Mouse (Mus musculus): Measurements from ENCODE around the gene Ptprg. TPM values are rescaled to one million over a fixed set of nuclear protein-coding genes. Genes with fewer than 3 reads are reported as not detected.
"Not testable (repeated sequence)": the region's sequence is repeated elsewhere in the genome, so short reads cannot be mapped to it uniquely, and the experiment has no call there.

The Ptprg gene
- total and polyA plus RNA-seq, 3 experiments = not detected

DNA sequence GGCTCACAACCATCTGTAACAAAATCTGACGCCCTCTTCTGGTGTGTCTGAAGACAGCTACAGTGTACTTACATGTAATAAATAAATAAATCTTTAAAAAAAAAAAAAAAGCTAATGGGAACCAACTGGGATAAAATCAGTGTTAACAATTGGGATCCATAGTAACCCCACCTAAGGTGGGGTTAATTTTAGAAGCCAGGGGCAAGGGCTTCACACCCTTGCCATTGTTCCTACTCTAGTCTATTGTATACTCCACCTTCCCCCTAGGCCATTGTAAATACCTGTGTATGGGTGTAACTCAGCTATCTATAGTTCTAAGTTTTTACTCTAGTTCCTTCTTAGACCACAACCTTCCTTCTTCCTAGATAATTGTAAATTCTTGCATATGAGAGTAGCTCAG lies 411.0 kb downstream of the Ptprg start:
- H3K27me3 ChIP-seq (ENCODE audit: control insufficient read depth in 1 of 2, insufficient read depth in 2 of 2, low read length in 2 of 2); DNase-seq (ENCODE audit: low read depth, low spot score); H3K4me1 ChIP-seq (ENCODE audit: control insufficient read depth in 1 of 2, insufficient read depth in 2 of 2, low read length in 2 of 2); H3K9me3 ChIP-seq (replicated peaks; ENCODE audit: insufficient read depth, low read length); H3K9ac ChIP-seq (ENCODE audit: control insufficient read depth, low read depth, low read length, poor library complexity, severe bottlenecking); H3K36me3 ChIP-seq (ENCODE audit: control insufficient read depth in 1 of 2, insufficient read depth in 2 of 2, low read length in 2 of 2); H3K79me2 ChIP-seq (ENCODE audit: control insufficient read depth, insufficient read depth, low read length, poor library complexity); H3K27ac ChIP-seq (ENCODE audit: control insufficient read depth, low read depth, low read length); H3K4me3 ChIP-seq (ENCODE audit: control insufficient read depth in 1 of 2, insufficient read depth in 1 of 2, low read depth in 2 of 2, low read length in 2 of 2): not testable (repeated sequence)

GRCm38 (mm10) chr14:11965878-11966277 lies 412.5 kb downstream of the Ptprg start:
- DNase-seq (ENCODE audit: low read depth, low spot score) = no peak
- TF ChIP-seq GABPA (IDR thresholded peaks at IDR 0.05; ENCODE audit: low read depth, low read length) (no peak), JUND (IDR thresholded peaks at IDR 0.05; ENCODE audit: low read depth, low read length) (no peak), CHD1 (IDR thresholded peaks at IDR 0.05; ENCODE audit: low read depth, low read length) (no peak), SMC3 (IDR thresholded peaks at IDR 0.05; ENCODE audit: low read depth, low read length) (no peak), MAFK (IDR thresholded peaks at IDR 0.05; ENCODE audit: borderline replicate concordance, low read depth, low read length) (no peak), E2F4 (IDR thresholded peaks at IDR 0.05; ENCODE audit: borderline replicate concordance, low read depth, low read length) (no peak), POLR2A (IDR thresholded peaks at IDR 0.05; ENCODE audit: control insufficient read depth in 1 of 2, insufficient read depth in 1 of 2, low read depth in 1 of 2, low read length in 2 of 2, poor library complexity in 1 of 2) (no peak), ELF1 (IDR thresholded peaks at IDR 0.05; ENCODE audit: low read depth, low read length) (no peak), CTCF (IDR thresholded peaks at IDR 0.05 in 2 of 3, conservative IDR thresholded peaks at IDR 0.05 in 1 of 3; ENCODE audit: control insufficient read depth in 1 of 3, insufficient read depth in 1 of 3, low read depth in 2 of 3, low read length in 3 of 3, poor library complexity in 1 of 3, severe bottlenecking in 1 of 3) (no peak), RAD21 (IDR thresholded peaks at IDR 0.05; ENCODE audit: low read depth, low read length) (no peak)

GRCm38 (mm10) chr14:11981764-11982163 lies 428.4 kb downstream of the Ptprg start:
- Histone ChIP-seq H3K36me3 (ENCODE audit: control insufficient read depth in 1 of 2, insufficient read depth in 2 of 2, low read length in 2 of 2) (no peaks in the 10 kb centered on the region), H3K4me1 (ENCODE audit: control insufficient read depth in 1 of 2, insufficient read depth in 2 of 2, low read length in 2 of 2) (no peaks in the 10 kb centered on the region), H3K79me2 (ENCODE audit: control insufficient read depth, insufficient read depth, low read length, poor library complexity) (no peaks in the 10 kb centered on the region), H3K27me3 (ENCODE audit: control insufficient read depth in 1 of 2, insufficient read depth in 2 of 2, low read length in 2 of 2) (no peaks in the 10 kb centered on the region), H3K4me3 (ENCODE audit: control insufficient read depth in 1 of 2, insufficient read depth in 1 of 2, low read depth in 2 of 2, low read length in 2 of 2) (no peak overlapping the region), H3K9ac (ENCODE audit: control insufficient read depth, low read depth, low read length, poor library complexity, severe bottlenecking) (no peak overlapping the region), H3K9me3 (replicated peaks; ENCODE audit: insufficient read depth, low read length) (no peaks in the 10 kb centered on the region), H3K27ac (ENCODE audit: control insufficient read depth, low read depth, low read length) (no peak overlapping the region)
- TF ChIP-seq BHLHE40 (IDR thresholded peaks at IDR 0.05; ENCODE audit: borderline replicate concordance, low read depth, low read length) (no peak), EP300 (IDR thresholded peaks at IDR 0.05; ENCODE audit: low read depth in 1 of 2, low read length in 2 of 2) (no peak), SMC3 (IDR thresholded peaks at IDR 0.05; ENCODE audit: low read depth, low read length) (no peak), KAT2A (conservative IDR thresholded peaks at IDR 0.05; ENCODE audit: low read depth, low read length) (no peak), TCF12 (IDR thresholded peaks at IDR 0.05; ENCODE audit: low read depth, low read length) (no peak), MAFK (IDR thresholded peaks at IDR 0.05; ENCODE audit: borderline replicate concordance, low read depth, low read length) (no peak), TBP (IDR thresholded peaks at IDR 0.05; ENCODE audit: low read depth, low read length) (no peak), NRF1 (IDR thresholded peaks at IDR 0.05; ENCODE audit: insufficient read depth, low read depth, low read length, poor library complexity, severe bottlenecking) (no peak), NELFE (IDR thresholded peaks at IDR 0.05; ENCODE audit: low read depth, low read length) (no peak), HCFC1 (IDR thresholded peaks at IDR 0.05; ENCODE audit: low read depth, low read length) (no peak), MAX (IDR thresholded peaks at IDR 0.05; ENCODE audit: low read length) (no peak), MYC (IDR thresholded peaks at IDR 0.05; ENCODE audit: low read depth, low read length) (no peak), MXI1 (IDR thresholded peaks at IDR 0.05; ENCODE audit: low read depth, low read length) (no peak), ELF1 (IDR thresholded peaks at IDR 0.05; ENCODE audit: low read depth, low read length) (no peak), CHD2 (IDR thresholded peaks at IDR 0.05; ENCODE audit: low read length) (no peak), ZKSCAN1 (IDR thresholded peaks at IDR 0.05; ENCODE audit: low read depth, low read length) (no peak), GABPA (IDR thresholded peaks at IDR 0.05; ENCODE audit: low read depth, low read length) (no peak), E2F4 (IDR thresholded peaks at IDR 0.05; ENCODE audit: borderline replicate concordance, low read depth, low read length) (no peak), JUND (IDR thresholded peaks at IDR 0.05; ENCODE audit: low read depth, low read length) (no peak), CHD1 (IDR thresholded peaks at IDR 0.05; ENCODE audit: low read depth, low read length) (no peak)
- no peak for DNase-seq (ENCODE audit: low read depth, low spot score)

More at GRCm38 (mm10) chr14:11965878-11966277, 412.5 kb downstream of the Ptprg start:
- H3K4me3 ChIP-seq (ENCODE audit: control insufficient read depth in 1 of 2, insufficient read depth in 1 of 2, low read depth in 2 of 2, low read length in 2 of 2) = no peak overlapping the region
- H3K9me3 ChIP-seq (replicated peaks; ENCODE audit: insufficient read depth, low read length) = no peaks in the 10 kb centered on the region
- H3K36me3 ChIP-seq (ENCODE audit: control insufficient read depth in 1 of 2, insufficient read depth in 2 of 2, low read length in 2 of 2) = no peaks in the 10 kb centered on the region
- no peaks in the 10 kb centered on the region for H3K79me2 ChIP-seq (ENCODE audit: control insufficient read depth, insufficient read depth, low read length, poor library complexity)
- no peak overlapping the region for H3K27ac ChIP-seq (ENCODE audit: control insufficient read depth, low read depth, low read length)
- no peak overlapping the region for H3K9ac ChIP-seq (ENCODE audit: control insufficient read depth, low read depth, low read length, poor library complexity, severe bottlenecking)
- no peaks in the 10 kb centered on the region for H3K4me1 ChIP-seq (ENCODE audit: control insufficient read depth in 1 of 2, insufficient read depth in 2 of 2, low read length in 2 of 2)
- no peaks in the 10 kb centered on the region for H3K27me3 ChIP-seq (ENCODE audit: control insufficient read depth in 1 of 2, insufficient read depth in 2 of 2, low read length in 2 of 2)
